Mouse (Mus musculus) cerebellum, postnatal 36 days (tissue): ENCODE data around the gene Lcn8.
A peak's percentile ranks its signal among the peaks of the same experiment; 100 is the strongest.

Experiments
- DNase-seq, 2 experiments: peaks; one replicate each; pipeline ENCODE4 v3.0.0; 2021 to 2022; ENCODE audit warnings: mixed read lengths in 2 of 2

Lcn8 gene

DNA sequence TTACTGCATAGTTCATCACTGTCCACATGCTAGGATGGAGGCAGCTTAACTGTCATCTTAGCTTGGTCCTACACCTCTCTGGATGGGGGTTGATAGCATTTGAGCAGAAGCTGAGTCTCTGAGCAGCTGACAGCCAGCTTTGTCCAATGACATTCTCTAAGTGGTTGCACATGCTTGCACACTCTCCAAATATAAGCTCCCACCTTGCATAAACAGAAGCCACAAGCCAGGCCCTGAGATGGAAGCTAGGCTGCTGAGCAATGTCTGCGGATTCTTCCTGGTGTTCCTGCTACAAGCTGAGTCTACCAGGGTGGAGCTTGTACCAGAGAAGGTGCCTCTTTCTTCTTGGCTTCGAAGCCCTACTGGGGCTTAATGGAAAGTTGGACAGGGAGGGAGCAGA lies at the start of gene Lcn8:
Gene Lcn8, plus strand, starts transcription at position 219 of the 400 bp plus-strand sequence.
- no peak for DNase-seq

- DNase-seq: peak; percentile 92 to 94
Observed at GRCm38 (mm10) chr2:25607761-25608622, 44.9 kb upstream of the Lcn8 start, which contains the start of gene Rabl6. Gene Rabl6 (minus strand): TSS chr2:25608521.

- DNase-seq: no peak
Observed at GRCm38 (mm10) chr2:25608671-25609070, 44.2 kb upstream of the Lcn8 start.

- no peak for DNase-seq
Observed at GRCm38 (mm10) chr2:25616398-25616797, 36.5 kb upstream of the Lcn8 start.

DNA sequence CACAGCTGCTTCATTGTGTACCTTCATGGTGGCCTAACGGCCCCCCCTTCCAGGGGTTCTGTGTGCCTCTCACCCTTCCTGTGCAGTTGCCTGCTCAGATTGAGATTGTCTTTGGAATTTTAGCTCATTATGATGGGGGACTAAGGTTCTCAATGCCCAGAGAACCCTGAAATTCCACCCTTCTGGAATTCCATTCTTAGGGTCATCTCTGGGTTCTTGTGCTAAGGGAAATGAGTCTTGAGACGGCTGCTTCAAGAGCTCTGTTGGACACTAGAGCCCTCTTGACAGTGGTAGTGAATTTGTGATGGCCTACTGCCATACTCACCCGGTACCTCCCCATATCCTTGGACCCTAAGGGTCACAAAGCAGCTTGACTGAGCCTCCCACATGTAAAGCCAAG lies 35.3 kb upstream of the Lcn8 start, which contains the start of gene Ccdc183:
Gene Ccdc183, minus strand, starts transcription at position 101 of the 400 bp plus-strand sequence.
- no peak for DNase-seq

DNA sequence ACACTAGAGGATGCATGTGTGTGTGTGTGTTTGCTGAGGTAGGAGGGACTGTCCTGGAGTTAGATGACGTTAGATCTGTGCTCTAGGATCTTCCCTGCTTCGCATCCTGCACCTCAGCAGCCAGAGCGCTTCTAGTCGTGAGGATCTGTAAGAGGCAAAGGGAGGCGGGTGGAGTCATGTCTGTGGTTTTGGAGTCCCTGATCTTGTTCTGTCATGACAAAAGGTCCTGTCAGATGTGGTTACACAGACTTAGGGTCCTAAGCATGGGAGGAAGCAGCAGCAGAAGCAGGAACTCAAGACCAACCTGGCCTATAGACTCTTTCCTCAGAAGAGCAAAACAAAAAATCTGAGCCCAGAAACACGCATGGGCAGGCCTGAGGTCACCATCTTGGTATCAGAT lies 32.5 kb upstream of the Lcn8 start:
- no peak for DNase-seq

GRCm38 (mm10) chr2:25620852-25621228 lies 32.1 kb upstream of the Lcn8 start:
- DNase-seq: no peak

DNA sequence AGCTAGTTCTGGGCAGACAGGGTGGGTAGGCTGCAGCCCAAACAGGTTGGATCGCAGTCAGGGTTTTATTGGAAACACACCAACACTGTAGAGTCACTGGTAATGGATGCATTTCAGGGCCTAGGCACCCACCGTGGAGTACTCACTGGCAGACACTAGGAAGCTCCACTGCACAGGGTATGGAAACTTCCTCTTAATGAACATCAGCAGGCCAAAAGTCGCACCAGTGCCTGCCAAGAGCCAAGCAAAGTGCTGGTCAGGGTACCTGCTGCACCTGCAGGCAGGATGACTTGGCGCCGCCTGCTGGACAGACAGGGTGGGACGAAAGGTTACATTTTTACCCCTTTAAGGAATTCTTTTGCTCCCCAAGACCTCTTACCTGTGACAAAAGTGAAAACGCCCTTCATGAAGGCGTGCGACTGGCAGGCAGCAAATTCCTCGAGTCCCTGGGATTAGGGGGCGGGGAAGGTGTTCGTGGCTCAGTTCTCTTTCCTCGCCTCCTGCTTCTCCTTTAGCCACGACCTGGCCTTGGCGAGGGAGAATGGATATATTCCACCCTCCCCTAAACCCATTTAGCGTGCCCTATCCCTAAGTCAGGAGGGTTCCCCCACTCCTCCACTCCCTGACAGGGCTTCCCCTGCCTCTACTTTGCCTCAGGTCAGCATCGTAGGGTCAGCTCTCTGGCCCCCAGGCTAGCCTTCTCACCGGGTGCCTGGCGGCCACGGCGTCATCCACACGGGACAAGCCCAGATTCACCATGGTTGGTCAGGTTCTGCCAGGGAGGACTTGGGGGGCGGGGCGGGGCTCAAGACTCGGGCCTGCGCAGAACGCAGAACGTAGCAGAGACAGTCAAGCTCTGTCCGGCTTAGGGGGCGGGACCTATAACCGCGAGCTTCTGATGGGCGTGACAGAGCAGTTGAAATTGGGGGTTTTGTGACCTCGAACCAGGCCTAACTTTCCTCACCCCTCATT lies 31.4 kb upstream of the Lcn8 start, which contains the start of gene Tmem141:
Gene Tmem141, minus strand, starts transcription at position 777 of the 972 bp plus-strand sequence.
- peak; percentile 92 to 95 for DNase-seq

DNA sequence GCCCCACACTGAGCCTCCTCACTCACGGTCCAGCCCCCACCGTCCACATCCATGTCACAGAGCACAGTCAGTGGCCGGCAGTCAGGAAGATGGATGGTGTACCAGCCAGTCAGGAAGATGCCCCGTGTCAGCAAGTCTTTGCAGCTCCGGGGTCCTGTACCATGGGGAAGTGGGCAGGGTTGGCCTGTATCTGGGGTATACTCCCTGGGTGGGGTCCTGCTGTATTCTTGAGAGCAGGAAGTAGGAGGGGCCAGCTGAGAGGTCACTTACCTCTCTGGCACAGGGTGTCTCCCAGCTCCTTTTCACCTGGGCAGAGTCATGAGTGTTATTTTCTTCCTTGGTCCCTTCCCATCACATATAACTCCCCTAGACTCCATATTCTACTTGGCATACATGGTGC lies 26.9 kb upstream of the Lcn8 start:
- DNase-seq: no peak

- no peak for DNase-seq
Observed at GRCm38 (mm10) chr2:25627811-25628210, 25.1 kb upstream of the Lcn8 start, which contains the start of gene Fcna. Gene Fcna (minus strand): TSS chr2:25628030.

- DNase-seq: no peak
Observed at GRCm38 (mm10) chr2:25628738-25629137, 24.2 kb upstream of the Lcn8 start.

DNA sequence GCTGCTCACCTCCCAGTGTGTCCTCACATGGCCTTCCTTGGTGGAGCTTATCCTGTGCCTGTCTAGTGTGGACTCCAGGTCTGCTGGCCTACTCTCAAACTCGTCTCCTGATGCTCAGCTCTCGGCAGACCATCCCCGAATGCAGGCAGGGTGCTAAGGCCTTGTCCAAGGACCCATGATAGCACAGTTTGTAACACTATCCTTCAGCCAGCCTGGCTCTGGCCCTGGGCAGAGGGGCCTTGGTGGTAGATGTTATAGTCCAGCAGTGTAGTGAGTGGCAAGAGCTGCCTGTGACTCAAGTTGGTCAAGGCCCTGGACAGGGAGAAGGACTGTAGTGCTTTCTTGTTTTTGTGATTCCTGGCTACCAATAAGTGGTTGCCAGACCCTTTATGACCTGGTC lies 19.3 kb upstream of the Lcn8 start:
- DNase-seq: no peak

GRCm38 (mm10) chr2:25634046-25634445 lies 18.9 kb upstream of the Lcn8 start:
- DNase-seq: no peak

DNA sequence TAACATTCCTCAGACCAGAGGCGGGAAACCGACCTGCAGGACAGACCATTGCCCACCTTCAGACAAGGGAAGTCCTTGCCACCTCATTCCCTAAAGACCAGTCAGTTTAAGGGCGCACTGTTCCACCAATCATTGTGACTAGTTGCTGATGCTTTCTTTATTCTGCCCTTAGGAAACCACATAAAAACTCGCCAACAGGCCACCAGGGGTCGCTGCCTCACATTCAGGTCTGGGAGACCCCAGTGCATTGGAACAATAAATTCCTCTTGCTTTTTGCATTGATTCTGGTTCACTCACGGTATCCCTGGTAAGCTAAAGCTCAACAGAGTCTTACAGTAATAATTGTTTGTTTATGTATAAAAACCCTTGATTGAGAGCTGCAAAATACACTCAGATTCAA lies 13.0 kb upstream of the Lcn8 start:
- peak in 1 of 2 experiments; percentile 20 for DNase-seq

GRCm38 (mm10) chr2:25654502-25654901 lies 1.6 kb downstream of the Lcn8 start:
- no peak for DNase-seq

DNA sequence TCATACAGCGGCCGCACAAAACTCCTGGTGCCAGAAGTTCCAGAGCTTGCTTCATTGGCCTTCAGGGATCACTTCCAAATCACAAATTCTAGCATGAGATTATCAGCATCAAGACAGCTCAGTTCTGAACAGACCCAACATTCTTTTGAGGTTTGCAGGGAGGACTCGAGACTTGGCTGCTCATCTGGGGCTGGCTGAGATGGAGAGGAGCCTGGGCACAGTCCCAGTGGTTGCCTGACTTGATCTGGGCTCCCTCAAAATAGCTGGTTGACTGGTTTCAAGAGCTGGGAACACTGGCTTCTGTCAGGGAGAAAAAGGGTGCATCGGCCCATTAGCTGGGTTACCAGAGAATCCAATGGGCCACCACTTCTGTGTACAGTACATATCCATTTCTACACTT lies 3.8 kb downstream of the Lcn8 start:
- DNase-seq: peak; percentile 16 to 18

DNA sequence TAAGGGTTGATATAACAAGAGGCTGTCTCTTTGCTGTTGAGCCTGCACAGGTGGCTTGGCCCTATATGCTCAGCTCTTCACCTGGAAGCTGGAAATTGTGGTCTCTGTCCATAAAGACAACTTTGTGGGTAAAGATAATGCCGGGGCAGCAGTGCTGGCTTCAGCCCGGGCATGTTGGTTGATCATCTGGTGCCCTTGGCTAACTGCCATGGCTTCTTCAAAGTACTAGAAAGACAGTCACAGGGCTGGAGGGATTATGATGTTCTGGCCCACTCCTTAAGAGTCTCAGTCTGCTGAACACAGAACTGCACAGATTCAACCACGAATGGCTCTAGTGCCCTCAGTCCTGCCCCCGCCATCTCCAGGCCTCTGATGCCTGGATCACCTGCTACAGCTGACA lies 4.3 kb downstream of the Lcn8 start:
- peak; percentile 51 to 53 for DNase-seq

DNA sequence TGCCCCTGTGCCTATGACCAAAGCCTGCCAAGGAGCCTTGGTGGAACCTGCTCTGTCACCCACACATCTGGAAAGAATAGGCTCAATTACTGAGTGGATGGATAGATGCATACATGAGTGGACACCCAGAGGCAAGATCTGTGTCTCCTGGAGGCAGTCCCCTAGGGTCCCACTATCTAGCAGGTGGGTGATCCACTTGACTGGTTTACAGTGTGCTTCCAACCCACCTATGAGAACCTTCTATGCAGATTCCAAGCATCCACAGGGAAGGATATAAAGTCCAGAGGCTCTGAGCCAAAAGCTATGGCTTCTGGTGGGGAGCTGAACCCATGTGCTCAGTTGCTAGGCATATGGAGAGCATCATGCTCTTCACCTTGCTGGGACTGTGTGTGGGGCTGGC lies 4.7 kb downstream of the Lcn8 start, which contains the start of gene Lcn5:
Gene Lcn5, plus strand, starts transcription at position 301 of the 400 bp plus-strand sequence.
- no peak for DNase-seq

- no peak for DNase-seq
Observed at GRCm38 (mm10) chr2:25660279-25660678, 7.4 kb downstream of the Lcn8 start.

GRCm38 (mm10) chr2:25661245-25661970 lies 8.5 kb downstream of the Lcn8 start:
- DNase-seq: peak in 1 of 2 experiments; percentile 13

GRCm38 (mm10) chr2:25663511-25663910 lies 10.6 kb downstream of the Lcn8 start:
- peak; percentile 50 to 51 for DNase-seq

- DNase-seq: no peak
Observed at GRCm38 (mm10) chr2:25664125-25664524, 11.2 kb downstream of the Lcn8 start.
